Mouse (Mus musculus) heart, embryonic 16.5 days (tissue): Measurements from ENCODE around the gene Cdk15. TPM values are rescaled to one million over a fixed set of nuclear protein-coding genes. Genes with fewer than 3 reads are reported as not detected.

Experiments used
- ATAC-seq: fragments of 200-750 bp; cut with Nextera tagmentation; replicated peaks from 2 replicates; pipeline ENCODE4 v1.8.0; 2017; ENCODE audit warnings: moderate number of reproducible peaks; ENCODE audit not compliant: insufficient read depth, low FRiP score; ENCODE audit errors: extremely low read depth
- H3K27ac ChIP-seq: fragments of 300-500 bp; sonication (generic); 2 replicates; pipeline ENCODE4 v1.5.1; 2014; ENCODE audit warnings: mild to moderate bottlenecking, low read length, control low read depth, moderate library complexity
- H3K27me3 ChIP-seq: fragments of 300-500 bp; sonication (generic); 2 replicates; pipeline ENCODE4 v1.6.1; 2014; ENCODE audit warnings: low read length, mixed read lengths; ENCODE audit not compliant: control insufficient read depth, insufficient read depth
- H3K36me3 ChIP-seq: fragments of 300-500 bp; sonication (generic); 2 replicates; pipeline ENCODE4 v1.6.1; 2014; ENCODE audit not compliant: control insufficient read depth, insufficient read depth
- H3K4me1 ChIP-seq: fragments of 300-500 bp; sonication (generic); 2 replicates; pipeline ENCODE4 v1.6.1; 2014; ENCODE audit warnings: low read length, mixed read lengths; ENCODE audit not compliant: control insufficient read depth, insufficient read depth
- H3K4me2 ChIP-seq: fragments of 300-500 bp; sonication (generic); 2 replicates; pipeline ENCODE4 v1.6.1; 2014; ENCODE audit warnings: low read depth, mild to moderate bottlenecking, control low read depth, low read length
- H3K4me3 ChIP-seq: fragments of 300-500 bp; sonication (generic); 2 replicates; pipeline ENCODE4 v1.5.1; 2014; ENCODE audit warnings: mild to moderate bottlenecking, control low read depth, low read length
- H3K9ac ChIP-seq: fragments of 300-500 bp; sonication (generic); 2 replicates; pipeline ENCODE4 v1.6.1; 2014; ENCODE audit warnings: low read length, control low read depth
- H3K9me3 ChIP-seq: fragments of 300-500 bp; sonication (generic); replicated peaks from 2 replicates; pipeline ENCODE4 v1.6.1; 2016; ENCODE audit warnings: low read length; ENCODE audit not compliant: control insufficient read depth
- WGBS: fragments of 180-500 bp; shearing (Covaris S2); extraction: QIAGEN DNeasy Blood & Tissue Kit; methylation state at CpG from one replicate; pipeline ENCODE4 v1.1.7; 2014; 5-methylcytosine and 5-hydroxymethylcytosine counted together
- polyA plus RNA-seq: library from polyadenylated mRNA; unstranded; fragments of >200 nt; fragmentation: Nextera tagmentation; extraction: Ambion mirVana; gene quantifications from 2 replicates; pipeline ENCODE4 v1.2.1, GENCODE M21; 2015

Gene Cdk15
- polyA plus RNA-seq, 1 experiment from 2014 or later, result 0.62 TPM

GRCm38 (mm10) chr1:59333860-59334561 lies 77.3 kb downstream of the Cdk15 start:
- Histone ChIP-seq H3K4me3 (no peak overlapping the region), H3K36me3 (no peaks in the 10 kb centered on the region), H3K4me1 (peaks cover 11% of the 10 kb centered on the region), H3K4me2 (peak overlapping the region; percentile 2; the same call in 1 of the 2 replicates), H3K9me3 (no peaks in the 10 kb centered on the region), H3K27ac (no peak overlapping the region), H3K9ac (no peak overlapping the region), H3K27me3 (no peaks in the 10 kb centered on the region)
- ATAC-seq, result no peak
- 50% methylated on average over 10 of the region's 10 CpGs for WGBS

DNA sequence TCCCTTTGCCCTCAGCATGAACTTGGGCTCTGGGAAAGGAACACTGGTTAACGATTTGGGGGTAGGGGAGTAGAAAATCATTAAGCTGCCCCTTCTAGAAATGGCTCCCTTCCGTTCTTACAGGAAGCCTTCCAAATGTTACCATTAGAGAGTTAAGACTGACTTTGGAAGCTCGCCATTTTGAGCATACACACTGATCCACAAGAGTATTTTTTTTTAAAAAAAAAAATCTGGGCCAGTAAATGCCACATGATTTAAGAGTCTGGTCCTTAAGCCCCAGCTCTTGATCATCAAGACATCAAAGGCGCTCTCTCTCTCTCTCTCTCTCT lies 77.8 kb downstream of the Cdk15 start:
- no peak overlapping the region for H3K9ac ChIP-seq
- ATAC-seq, result no peak
- no peak overlapping the region for H3K27ac ChIP-seq
- H3K4me3 ChIP-seq, result no peak overlapping the region
- no peak overlapping the region for H3K4me2 ChIP-seq
- no peaks in the 10 kb centered on the region for H3K9me3 ChIP-seq
- H3K4me1 ChIP-seq, result peaks cover 11% of the 10 kb centered on the region
- WGBS, result 53% methylated on average over 4 of the region's 4 CpGs
- no peaks in the 10 kb centered on the region for H3K36me3 ChIP-seq
- no peaks in the 10 kb centered on the region for H3K27me3 ChIP-seq

- ATAC-seq, result no peak
- Histone ChIP-seq H3K4me2 (no peak overlapping the region), H3K4me1 (peaks cover 14% of the 10 kb centered on the region), H3K27ac (no peak overlapping the region), H3K36me3 (no peaks in the 10 kb centered on the region), H3K4me3 (no peak overlapping the region), H3K9me3 (no peaks in the 10 kb centered on the region), H3K27me3 (no peaks in the 10 kb centered on the region), H3K9ac (no peak overlapping the region)
- 83% methylated on average over 1 of the region's 1 CpGs for WGBS
Observed at GRCm38 (mm10) chr1:59336256-59336655, 79.5 kb downstream of the Cdk15 start.

- Histone ChIP-seq H3K27me3 (no peaks in the 10 kb centered on the region), H3K9me3 (peaks cover 6% of the 10 kb centered on the region), H3K9ac (no peak overlapping the region), H3K36me3 (no peaks in the 10 kb centered on the region), H3K27ac (no peak overlapping the region), H3K4me2 (peak overlapping the region; percentile 43), H3K4me1 (0 out of 2 replicates have a peak, but pooled peaks cover 2% of the 10 kb centered on the region), H3K4me3 (peak overlapping the region; percentile 12)
- no peak for ATAC-seq
- WGBS, result 14% methylated on average over 16 of the region's 16 CpGs
Observed at GRCm38 (mm10) chr1:59340814-59341588, 84.3 kb downstream of the Cdk15 start.

GRCm38 (mm10) chr1:59341697-59342096 lies 85.0 kb downstream of the Cdk15 start:
- no peaks in the 10 kb centered on the region for H3K27me3 ChIP-seq
- H3K27ac ChIP-seq, result no peak overlapping the region
- no peak overlapping the region for H3K4me2 ChIP-seq
- H3K9ac ChIP-seq, result no peak overlapping the region
- no peaks in the 10 kb centered on the region for H3K36me3 ChIP-seq
- ATAC-seq, result no peak
- H3K4me1 ChIP-seq, result 0 out of 2 replicates have a peak, but pooled peaks cover 2% of the 10 kb centered on the region
- WGBS, result 47% methylated on average over 3 of the region's 3 CpGs
- H3K4me3 ChIP-seq, result no peak overlapping the region
- peaks cover 6% of the 10 kb centered on the region for H3K9me3 ChIP-seq

DNA sequence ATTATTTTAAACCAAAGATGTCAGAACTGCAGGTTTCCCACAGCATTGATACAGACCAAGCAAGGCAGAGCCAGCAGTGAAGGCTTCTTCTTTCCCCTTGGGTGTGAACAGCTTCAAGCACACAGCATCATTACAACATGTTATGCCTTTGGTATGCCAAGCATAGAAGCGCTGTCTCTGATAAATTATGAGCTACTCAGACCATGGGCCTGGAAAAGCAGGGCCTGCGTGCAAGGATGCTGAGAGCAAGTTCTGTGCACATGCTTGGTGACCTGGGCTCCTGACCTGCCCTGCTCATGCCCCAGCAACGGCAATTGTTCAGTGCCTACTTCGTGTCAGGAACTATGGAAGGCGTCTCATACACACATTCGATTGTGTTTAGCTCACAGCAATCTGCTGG lies 85.4 kb downstream of the Cdk15 start:
- no peaks in the 10 kb centered on the region for H3K27me3 ChIP-seq
- 0 out of 2 replicates have a peak, but pooled peaks cover 2% of the 10 kb centered on the region for H3K4me1 ChIP-seq
- H3K36me3 ChIP-seq, result no peaks in the 10 kb centered on the region
- no peak overlapping the region for H3K27ac ChIP-seq
- peaks cover 6% of the 10 kb centered on the region for H3K9me3 ChIP-seq
- ATAC-seq, result no peak
- H3K4me2 ChIP-seq, result no peak overlapping the region
- no peak overlapping the region for H3K4me3 ChIP-seq
- 71% methylated on average over 6 of the region's 6 CpGs for WGBS
- H3K9ac ChIP-seq, result no peak overlapping the region

DNA sequence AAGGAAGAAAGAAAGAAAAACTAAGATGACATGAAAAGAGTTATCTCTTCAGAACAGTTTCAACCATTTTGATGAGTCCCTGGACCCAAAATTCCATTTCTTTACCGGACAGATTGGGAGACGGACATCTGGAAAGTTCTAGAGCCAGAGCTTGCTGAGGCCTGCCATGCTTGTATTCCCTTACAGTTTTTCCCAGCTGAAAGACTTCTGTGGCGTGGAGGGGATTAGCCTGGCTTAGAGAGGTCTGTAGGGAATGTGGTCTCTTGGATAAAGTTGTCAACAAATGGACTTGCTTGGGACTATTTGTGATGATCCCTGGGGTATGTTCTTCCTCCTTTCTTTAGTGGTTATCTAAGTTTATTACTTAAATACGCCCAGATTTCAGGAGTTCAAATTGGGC lies 96.0 kb downstream of the Cdk15 start:
- Histone ChIP-seq H3K36me3 (no peaks in the 10 kb centered on the region), H3K9ac (no peak overlapping the region), H3K4me3 (no peak overlapping the region), H3K27me3 (peaks cover 12% of the 10 kb centered on the region; the same call in 1 of the 2 replicates), H3K9me3 (0 out of 2 replicates have a peak, but pooled peaks cover 2% of the 10 kb centered on the region), H3K4me2 (no peak overlapping the region), H3K27ac (no peak overlapping the region), H3K4me1 (no peaks in the 10 kb centered on the region)
- no peak for ATAC-seq
- 60% methylated on average over 4 of the region's 4 CpGs for WGBS

- Histone ChIP-seq H3K27me3 (peaks cover 19% of the 10 kb centered on the region), H3K9ac (no peak overlapping the region)
Observed at GRCm38 (mm10) chr1:59355440-59355839, 98.7 kb downstream of the Cdk15 start.

GRCm38 (mm10) chr1:59359136-59359535 lies 102.4 kb downstream of the Cdk15 start:
- no peaks in the 10 kb centered on the region for H3K4me1 ChIP-seq
- H3K27me3 ChIP-seq, result peaks cover 36% of the 10 kb centered on the region
- H3K9me3 ChIP-seq, result no peaks in the 10 kb centered on the region
- no peak overlapping the region for H3K27ac ChIP-seq
- H3K9ac ChIP-seq, result no peak overlapping the region
- WGBS, result 88% methylated on average over 9 of the region's 9 CpGs
- H3K4me3 ChIP-seq, result no peak overlapping the region
- no peak overlapping the region for H3K4me2 ChIP-seq
- no peak for ATAC-seq
- H3K36me3 ChIP-seq, result no peaks in the 10 kb centered on the region

More at GRCm38 (mm10) chr1:59355440-59355839, 98.7 kb downstream of the Cdk15 start:
- no peak overlapping the region for H3K4me2 ChIP-seq
- no peak overlapping the region for H3K27ac ChIP-seq
- WGBS, result 77% methylated on average over 9 of the region's 9 CpGs
- no peaks in the 10 kb centered on the region for H3K4me1 ChIP-seq
- no peak overlapping the region for H3K4me3 ChIP-seq
- no peak for ATAC-seq
- H3K9me3 ChIP-seq, result no peaks in the 10 kb centered on the region
- H3K36me3 ChIP-seq, result no peaks in the 10 kb centered on the region
